Mouse (Mus musculus) CH12.LX (cell line): ENCODE data around the gene Irak3. TPM values are rescaled to one million over a fixed set of nuclear protein-coding genes. Genes with fewer than 3 reads are reported as not detected.

Source experiments
- DNase-seq: peaks from one replicate; pipeline ENCODE4 v3.0.0-alpha.2; 2013; ENCODE audit errors: extremely low read depth
- H3K27ac ChIP-seq: 2 replicates; pipeline ENCODE4 v1.5.1; 2012; ENCODE audit warnings: low read depth, mild to moderate bottlenecking, control low read depth, moderate library complexity; ENCODE audit not compliant: insufficient read depth
- H3K27me3 ChIP-seq: replicated peaks from 2 replicates; pipeline ENCODE3; 2012; ENCODE audit warnings: inconsistent platforms
- H3K36me3 ChIP-seq, 2 experiments: replicated peaks in 1 of 2; 2 replicates each; pipeline versions ENCODE3 to v1.6.1; 2012; ENCODE audit warnings: inconsistent platforms in 1 of 2, low read length in 1 of 2, mild to moderate bottlenecking in 1 of 2, mixed read lengths in 1 of 2, moderate library complexity in 1 of 2; ENCODE audit not compliant: control insufficient read depth in 1 of 2, insufficient read depth in 1 of 2
- H3K4me1 ChIP-seq, 2 experiments: 2 replicates each; pipeline ENCODE4 v1.6.1; 2012; ENCODE audit warnings: inconsistent platforms in 1 of 2, moderate library complexity in 1 of 2; ENCODE audit not compliant: insufficient read depth in 2 of 2, control insufficient read depth in 1 of 2
- H3K4me2 ChIP-seq: 2 replicates; pipeline ENCODE4 v1.6.1; 2012; ENCODE audit warnings: low read depth, mild to moderate bottlenecking, control low read depth; ENCODE audit not compliant: poor library complexity, insufficient read depth, severe bottlenecking
- H3K4me3 ChIP-seq, 3 experiments: fragments of 150-350 bp in 1 of 3; sonication (generic) in 1 of 3; replicated peaks in 1 of 3; 2 replicates each; pipeline versions ENCODE3 to v1.5.1; 2011 to 2012; ENCODE audit warnings: low read depth in 2 of 3, low read length in 2 of 3, mild to moderate bottlenecking in 2 of 3, moderate library complexity in 2 of 3, control low read depth in 1 of 3, improper control_type of control experiment in 1 of 3, inconsistent platforms in 1 of 3, mixed read lengths in 1 of 3; ENCODE audit not compliant: poor library complexity in 1 of 3
- H3K79me2 ChIP-seq: replicated peaks from 2 replicates; pipeline ENCODE4 v1.6.1; 2012; ENCODE audit warnings: mild to moderate bottlenecking, moderate library complexity; ENCODE audit not compliant: control insufficient read depth, poor library complexity, insufficient read depth, severe bottlenecking; ENCODE audit errors: extremely low read depth
- H3K9ac ChIP-seq: 2 replicates; pipeline ENCODE4 v1.6.1; 2012; ENCODE audit warnings: low read depth, mild to moderate bottlenecking, control low read depth, moderate library complexity; ENCODE audit not compliant: insufficient read depth
- H3K9me3 ChIP-seq: replicated peaks from 2 replicates; pipeline ENCODE3; 2012; ENCODE audit warnings: low read length, inconsistent platforms, mixed read lengths
- CHD1 ChIP-seq: IDR thresholded peaks from 2 replicates; pipeline ENCODE4 v1.6.1; 2012; ENCODE audit warnings: low read depth, low read length, improper control_type of control experiment, inconsistent platforms
- CHD2 ChIP-seq: IDR thresholded peaks from 2 replicates; pipeline ENCODE4 v1.6.1; 2011; ENCODE audit warnings: low read length, improper control_type of control experiment
- E2F4 ChIP-seq: IDR thresholded peaks from 2 replicates; pipeline ENCODE4 v1.6.1; 2011; ENCODE audit warnings: low read depth, low read length, improper control_type of control experiment; ENCODE audit not compliant: insufficient replicate concordance
- JUN ChIP-seq: IDR thresholded peaks from 2 replicates; pipeline ENCODE4 v1.6.1; 2011; ENCODE audit warnings: low read depth, mild to moderate bottlenecking, low read length, improper control_type of control experiment, moderate library complexity; ENCODE audit not compliant: insufficient read depth
- JUND ChIP-seq: conservative IDR thresholded peaks from 2 replicates; pipeline ENCODE4 v1.6.1; 2011; ENCODE audit warnings: low read depth, low read length, improper control_type of control experiment
- KAT2A ChIP-seq: IDR thresholded peaks from 2 replicates; pipeline ENCODE4 v1.6.1; 2012; ENCODE audit warnings: low read length, improper control_type of control experiment, inconsistent platforms; ENCODE audit not compliant: insufficient replicate concordance
- MXI1 ChIP-seq: IDR thresholded peaks from 2 replicates; pipeline ENCODE4 v1.6.1; 2011; ENCODE audit warnings: mild to moderate bottlenecking, low read depth, low read length, improper control_type of control experiment
- NELFE ChIP-seq: IDR thresholded peaks from 2 replicates; pipeline ENCODE4 v1.6.1; 2011; ENCODE audit warnings: low read depth, low read length, improper control_type of control experiment
- NRF1 ChIP-seq: IDR thresholded peaks from 2 replicates; pipeline ENCODE4 v1.6.1; 2014; ENCODE audit warnings: low read depth, mild to moderate bottlenecking, inconsistent platforms, low read length, improper control_type of control experiment, moderate library complexity
- RAD21 ChIP-seq: IDR thresholded peaks from 2 replicates; pipeline ENCODE4 v1.6.1; 2011; ENCODE audit warnings: low read depth, mild to moderate bottlenecking, low read length, improper control_type of control experiment, moderate library complexity
- RCOR1 ChIP-seq: conservative IDR thresholded peaks from 2 replicates; pipeline ENCODE4 v1.6.1; 2012; ENCODE audit warnings: low read depth, mild to moderate bottlenecking, inconsistent platforms, low read length, improper control_type of control experiment
- SIN3A ChIP-seq: IDR thresholded peaks from 2 replicates; pipeline ENCODE4 v1.6.1; 2012; ENCODE audit warnings: low read length, improper control_type of control experiment, inconsistent platforms
- TCF12 ChIP-seq: IDR thresholded peaks from 2 replicates; pipeline ENCODE4 v1.6.1; 2014; ENCODE audit warnings: low read depth, mild to moderate bottlenecking, inconsistent platforms, low read length, improper control_type of control experiment
- USF1 ChIP-seq: IDR thresholded peaks from 2 replicates; pipeline ENCODE4 v1.6.1; 2014; ENCODE audit warnings: low read depth, mild to moderate bottlenecking, inconsistent platforms, low read length, improper control_type of control experiment
- USF2 ChIP-seq: conservative IDR thresholded peaks from 2 replicates; pipeline ENCODE4 v1.6.1; 2011; ENCODE audit warnings: low read depth, low read length, improper control_type of control experiment
- dilution Hi-C: fragments of 300-500 bp; cut with MboI; formaldehyde crosslinking; loops from 2 replicates; pipeline ENCODE4 v1.14.3; 2020; ENCODE audit warnings: low sequenced_read_pairs; ENCODE audit not compliant: extremely low pct_unique_long_range_greater_than_20kb, extremely low pct_ligation_motif_present
- in situ Hi-C: fragments of 300-500 bp; cut with MboI; formaldehyde crosslinking; loops from 3 replicates; pipeline ENCODE4 v1.14.3; 2019; ENCODE audit warnings: low sequenced_read_pairs, low pct_ligation_motif_present, low pct_unique_long_range_greater_than_20kb, mixed read lengths
- polyA plus RNA-seq: library from polyadenylated mRNA; unstranded; fragments of >175 nt; gene quantifications from 2 replicates; pipeline ENCODE4 v1.2.1, GENCODE M21; 2012; ENCODE audit warnings: low read depth; ENCODE audit not compliant: insufficient read length
- total RNA-seq, 2 experiments: library from RNA; depleted of rRNA; stranded (reverse); fragments of 300-350 nt in 1 of 2; fragments of >200 nt in 1 of 2; gene quantifications; 2 replicates each; pipeline ENCODE4 v1.2.3; 2012 to 2014

The Irak3 gene
- total and polyA plus RNA-seq, 3 experiments = 0.50 to 3.1 (median 1.1) TPM

DNA sequence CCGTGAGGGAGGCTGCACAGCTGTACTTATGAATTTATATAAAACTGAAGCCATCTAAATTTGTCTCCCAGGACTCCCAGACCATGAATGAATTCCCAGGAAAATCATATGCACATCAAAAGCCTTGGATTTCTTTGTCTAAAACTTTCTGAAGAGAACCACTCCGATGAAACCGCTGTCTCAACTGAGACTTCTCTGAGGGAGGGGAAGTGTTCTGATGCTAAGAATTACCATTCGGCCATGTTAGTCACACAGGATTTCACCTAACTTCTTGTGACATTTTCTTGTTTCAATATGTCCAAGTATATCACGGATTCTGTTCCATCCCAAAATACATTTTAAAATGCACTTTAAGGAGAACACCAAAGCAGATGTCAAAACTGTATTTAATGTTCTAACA lies 32.1 kb downstream of the Irak3 start:
- Histone ChIP-seq H3K36me3 (peaks cover 0 to 2% of the 10 kb centered on the region in 2 experiments), H3K9ac (no peak overlapping the region), H3K27me3 (no peaks in the 10 kb centered on the region), H3K4me2 (no peak overlapping the region), H3K4me1 (peaks cover 2 to 19% of the 10 kb centered on the region in 2 experiments), H3K79me2 (no peaks in the 10 kb centered on the region), H3K4me3 (no peak overlapping the region), H3K27ac (no peak overlapping the region), H3K9me3 (peaks cover 3% of the 10 kb centered on the region)
- no peak for DNase-seq
- TF ChIP-seq JUN = no peak
- no peak for TF ChIP-seq USF2
- no peak for TF ChIP-seq NELFE
- no peak for TF ChIP-seq JUND
- no peak for TF ChIP-seq KAT2A
- no peak for TF ChIP-seq USF1
- no peak for TF ChIP-seq TCF12
- no peak for TF ChIP-seq MXI1
- TF ChIP-seq RCOR1 = no peak
- TF ChIP-seq NRF1 = no peak
- no peak for TF ChIP-seq CHD1
- dilution Hi-C loops (no loop called here), in situ Hi-C loops (no loop called here)

DNA sequence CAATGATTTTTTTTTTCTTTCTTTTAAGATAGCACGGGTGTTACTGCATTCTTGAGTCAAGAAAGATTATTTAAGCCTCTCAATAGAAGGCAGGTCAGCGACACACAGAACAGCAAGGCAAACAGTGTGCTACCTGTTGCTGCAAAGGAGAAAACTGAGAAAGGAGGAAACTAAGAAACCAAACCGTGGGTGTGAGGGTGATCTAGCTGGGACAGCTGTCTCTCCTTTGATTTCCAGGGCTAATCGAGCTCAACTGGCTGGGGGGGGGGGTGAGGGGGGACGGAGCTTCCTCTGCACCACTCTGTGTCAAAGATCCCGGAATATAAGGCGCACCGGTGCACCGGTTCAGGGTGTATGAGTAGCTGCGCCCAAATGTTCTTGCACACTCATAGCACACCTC lies 32.9 kb downstream of the Irak3 start:
- peaks cover 3% of the 10 kb centered on the region for H3K9me3 ChIP-seq
- no peaks in the 10 kb centered on the region for H3K27me3 ChIP-seq
- no peak for DNase-seq
- H3K36me3 ChIP-seq = peaks cover 0 to 3% of the 10 kb centered on the region in 2 experiments
- no peak overlapping the region for H3K27ac ChIP-seq
- no peak overlapping the region for H3K4me3 ChIP-seq
- dilution Hi-C loops (no loop called here), in situ Hi-C loops (no loop called here)
- H3K4me2 ChIP-seq = no peak overlapping the region
- H3K79me2 ChIP-seq = no peaks in the 10 kb centered on the region
- H3K4me1 ChIP-seq = peaks cover 2 to 26% of the 10 kb centered on the region in 2 experiments
- TF ChIP-seq E2F4 = no peak
- no peak overlapping the region for H3K9ac ChIP-seq

DNA sequence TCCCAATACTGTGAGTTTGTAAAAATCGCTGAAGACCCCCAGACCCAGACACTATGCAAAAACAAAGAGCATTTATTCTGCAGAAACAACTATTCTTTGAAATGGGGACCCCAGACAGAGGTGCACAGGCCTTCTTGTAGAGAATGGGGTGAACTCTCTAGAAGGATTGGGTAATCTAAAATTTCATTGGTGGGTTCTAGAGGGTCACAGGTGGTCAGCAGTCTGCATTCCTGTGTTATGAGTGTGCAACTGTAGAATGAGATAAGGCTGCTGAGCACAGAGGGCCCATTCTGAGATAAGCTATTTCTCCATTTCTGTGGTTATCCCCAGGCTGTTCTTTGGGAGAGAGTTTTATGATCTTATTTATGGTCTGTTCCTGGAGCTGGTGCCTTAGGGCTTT lies 33.9 kb downstream of the Irak3 start:
- DNase-seq = no peak
- Histone ChIP-seq H3K9me3 (peaks cover 3% of the 10 kb centered on the region), H3K4me3 (no peak overlapping the region), H3K4me2 (no peak overlapping the region)
- TF ChIP-seq KAT2A = no peak
- TF ChIP-seq CHD2 = no peak
- TF ChIP-seq SIN3A = no peak
- TF ChIP-seq RAD21 = no peak
- TF ChIP-seq, all 38 proteins: peak for 0
- dilution Hi-C loops (no loop called here), in situ Hi-C loops (no loop called here)
- Histone ChIP-seq H3K4me1 (peaks cover 2 to 36% of the 10 kb centered on the region in 2 experiments), H3K9ac (no peak overlapping the region), H3K36me3 (peaks cover 2 to 4% of the 10 kb centered on the region in 2 experiments), H3K27ac (no peak overlapping the region), H3K79me2 (no peaks in the 10 kb centered on the region), H3K27me3 (no peaks in the 10 kb centered on the region)
